In genomic region chr15:78475604-78476031, GRCm38 (mm10) we compare ENCODE assay signal across 14 mouse cellular contexts. TPM values are rescaled to one million over a fixed set of nuclear protein-coding genes. Genes with fewer than 3 reads are reported as not detected.
DNase-seq lines count a peak whose midpoint lies in the region; ATAC-seq and TF ChIP-seq lines count a peak whose summit lies in the region.
"Had no signal": no experiment of that assay in that cellular context is flagged by ENCODE, and none has a peak within 500 bp of the region (broad histone marks: within the 10 kb centered on the region; RNA-seq: fewer than 3 reads in every experiment).

No protein-coding gene starts in this region.

- no peak for TF ChIP-seq EP300 in lung, postnatal 0 days (IDR thresholded peaks at IDR 0.05)

- no peaks in the 10 kb centered on the region for H3K9me3 ChIP-seq in lung, postnatal 0 days (ENCODE audit: low read length)
- H3K9me3 ChIP-seq: forebrain, embryonic 13.5 days; hindbrain, embryonic 15.5 days had no signal

- H3K4me3 ChIP-seq in lung, postnatal 0 days (ENCODE audit: low read depth, low read length): no peak overlapping the region
- no peak overlapping the region for H3K4me3 ChIP-seq in lung, adult 2 months (replicated peaks; ENCODE audit: extremely low read depth, low read depth, low read length)
- H3K4me3 ChIP-seq: forebrain, embryonic 13.5 days; gastrocnemius, adult 2 months; hindbrain, embryonic 15.5 days had no signal

- TF ChIP-seq POLR2A in lung, adult 2 months (IDR thresholded peaks at IDR 0.05; ENCODE audit: borderline replicate concordance, extremely low read depth, low read depth, low read length): no peak

- H3K36me3 ChIP-seq in lung, postnatal 0 days (ENCODE audit: insufficient read depth, low read length): no peaks in the 10 kb centered on the region
- H3K36me3 ChIP-seq: hindbrain, embryonic 15.5 days had no signal

- no peak for TF ChIP-seq CTCF in lung, postnatal 0 days (IDR thresholded peaks at IDR 0.05)
- TF ChIP-seq CTCF in lung, adult 2 months (IDR thresholded peaks at IDR 0.05; ENCODE audit: insufficient read depth, low read length): no peak

- 32% methylated on average over 3 of the region's 3 CpGs for WGBS in lung, postnatal 0 days
- WGBS in lung, adult 2 months: 33% methylated on average over 3 of the region's 3 CpGs

- H3K27ac ChIP-seq in lung, postnatal 0 days (ENCODE audit: low read length): no peak overlapping the region
- H3K27ac ChIP-seq: forebrain, embryonic 13.5 days; gastrocnemius, adult 2 months; hindbrain, embryonic 15.5 days; kidney, postnatal 0 days had no signal

- no peak overlapping the region for H3K4me2 ChIP-seq in lung, postnatal 0 days (replicated peaks; ENCODE audit: low read depth, low read length)
- H3K4me2 ChIP-seq: forebrain, embryonic 13.5 days; hindbrain, embryonic 15.5 days had no signal

- ATAC-seq in lung, postnatal 0 days: no peak
- no peak for ATAC-seq in erythroblast, adult 5-6 weeks (replicated peaks; ENCODE audit: low FRiP score, poor library complexity, severe bottlenecking)
- ATAC-seq: forebrain, embryonic 13.5 days; liver, postnatal 0 days had no signal

- no peaks in the 10 kb centered on the region for H3K4me1 ChIP-seq in lung, postnatal 0 days (ENCODE audit: insufficient read depth, low read depth, low read length)
- H3K4me1 ChIP-seq in lung, adult 2 months (ENCODE audit: control insufficient read depth, insufficient read depth, low read length): no peaks in the 10 kb centered on the region
- H3K4me1 ChIP-seq: forebrain, embryonic 13.5 days; hindbrain, embryonic 15.5 days had no signal

- no peak overlapping the region for H3K9ac ChIP-seq in lung, postnatal 0 days (replicated peaks; ENCODE audit: low read depth)
- H3K9ac ChIP-seq: forebrain, embryonic 13.5 days; hindbrain, embryonic 15.5 days; liver, postnatal 0 days had no signal

- no peaks in the 10 kb centered on the region for H3K27me3 ChIP-seq in lung, postnatal 0 days (replicated peaks; ENCODE audit: insufficient read depth, low read length)
- H3K27me3 ChIP-seq: hindbrain, embryonic 15.5 days had no signal

- DNase-seq in adrenal gland, postnatal 25 days: peak; percentile 22
- no peak for DNase-seq in adrenal gland, postnatal 4 days (ENCODE audit: low spot score in 2 of 2)
- peak; percentile 7 for DNase-seq in lung, postnatal 0 days (ENCODE audit: low spot score)
- DNase-seq in lung, adult 2 months: no peak
- DNase-seq in brain, adult 2 months (ENCODE audit: low read depth, low spot score): peak; percentile 59
- peak; percentile 71 for DNase-seq in thymus, postnatal 0 days (ENCODE audit: low spot score)
- no peak for DNase-seq in right cerebral cortex, postnatal 25 days
- DNase-seq: gastrocnemius, adult 2 months; liver, postnatal 0 days had no signal

RNA-seq across cellular contexts. Expression of gene Tmprss6, which starts 7.2 kb away (rescaled TPM):
- total RNA-seq in adrenal gland, postnatal 25 days (2021): 1.9 and 4.9 TPM in 2 replicates
- 10 to 100 TPM in 1 of 2 experiments, 1 to 10 TPM in 1; 1.8 to 22.4 TPM for total RNA-seq in adrenal gland, postnatal 4 days (2021)
- polyA plus RNA-seq in lung, postnatal 0 days (2015; fragmentation: Nextera tagmentation; extraction: Ambion mirVana): 0.20 and 0.23 TPM in 2 replicates
- 0.33 and 1.2 TPM in 2 replicates for polyA plus RNA-seq in lung, adult 2 months (2012; rRNA removed)
- polyA plus RNA-seq in thymus, postnatal 0 days (2015; fragmentation: Nextera tagmentation; extraction: Ambion mirVana): 0.12 and 0.39 TPM in 2 replicates
- total RNA-seq in erythroblast, adult 5-6 weeks (2015; ENCODE audit: low replicate concordance): 1.0 TPM in 1 of 2 replicates, not detected in the other
- 0.70 TPM in 1 of 2 replicates, not detected in the other for total RNA-seq in erythroblast, adult 5-6 weeks (2017; ENCODE audit: low replicate concordance)
- total RNA-seq: gastrocnemius, adult 2 months; heart, adult 8-10 months had no signal
- polyA plus RNA-seq: forebrain, embryonic 13.5 days had no signal

RNA-seq across cellular contexts. Expression of gene Il2rb, which starts 19.5 kb away (rescaled TPM):
- 0.48 and 0.58 TPM in 2 replicates for total RNA-seq in adrenal gland, postnatal 25 days (2021)
- total RNA-seq in adrenal gland, postnatal 4 days (2021): 1 to 10 TPM in 1 of 2 experiments, under 1 TPM in 1; 0.64 to 1.3 TPM
- 0.63 and 0.67 TPM in 2 replicates for polyA plus RNA-seq in lung, postnatal 0 days (2015; fragmentation: Nextera tagmentation; extraction: Ambion mirVana)
- 11.0 and 12.8 TPM in 2 replicates for polyA plus RNA-seq in lung, adult 2 months (2012; rRNA removed)
- 10.3 and 12.2 TPM in 2 replicates for polyA plus RNA-seq in thymus, postnatal 0 days (2015; fragmentation: Nextera tagmentation; extraction: Ambion mirVana)
- total RNA-seq in erythroblast, adult 5-6 weeks (2015; ENCODE audit: low replicate concordance): 0.42 and 9.0 TPM in 2 replicates
- 0.28 and 1.0 TPM in 2 replicates for total RNA-seq in erythroblast, adult 5-6 weeks (2017; ENCODE audit: low replicate concordance)
- total RNA-seq: gastrocnemius, adult 2 months had no signal
- polyA plus RNA-seq: forebrain, embryonic 13.5 days had no signal

RNA-seq across cellular contexts. Expression of gene Kctd17, which starts 47.3 kb away (rescaled TPM):
- total RNA-seq in adrenal gland, postnatal 25 days (2021): 73.5 and 84.3 TPM in 2 replicates
- 100 to 1,000 TPM; 107 to 113 TPM for total RNA-seq in adrenal gland, postnatal 4 days (2021)
- polyA plus RNA-seq in lung, postnatal 0 days (2015; fragmentation: Nextera tagmentation; extraction: Ambion mirVana): 23.4 and 27.4 TPM in 2 replicates
- 114 and 128 TPM in 2 replicates for polyA plus RNA-seq in lung, adult 2 months (2012; rRNA removed)
- 8.1 and 10.1 TPM in 2 replicates for polyA plus RNA-seq in thymus, postnatal 0 days (2015; fragmentation: Nextera tagmentation; extraction: Ambion mirVana)
- 1.0 TPM in 1 of 2 replicates, not detected in the other for total RNA-seq in erythroblast, adult 5-6 weeks (2015; ENCODE audit: low replicate concordance)
- 0.98 and 2.0 TPM in 2 replicates for total RNA-seq in erythroblast, adult 5-6 weeks (2017; ENCODE audit: low replicate concordance)

RNA-seq across cellular contexts. Expression of gene C1qtnf6, which starts 55.6 kb away (rescaled TPM):
- 48.7 and 59.4 TPM in 2 replicates for total RNA-seq in adrenal gland, postnatal 25 days (2021)
- total RNA-seq in adrenal gland, postnatal 4 days (2021): 10 to 100 TPM; 81.8 to 93.0 TPM
- 19.1 and 21.5 TPM in 2 replicates for polyA plus RNA-seq in lung, postnatal 0 days (2015; fragmentation: Nextera tagmentation; extraction: Ambion mirVana)
- polyA plus RNA-seq in lung, adult 2 months (2012; rRNA removed): 22.9 and 23.0 TPM in 2 replicates
- 6.5 and 9.1 TPM in 2 replicates for polyA plus RNA-seq in thymus, postnatal 0 days (2015; fragmentation: Nextera tagmentation; extraction: Ambion mirVana)
- total RNA-seq in erythroblast, adult 5-6 weeks (2015; ENCODE audit: low replicate concordance): not detected in 2 replicates
- total RNA-seq in erythroblast, adult 5-6 weeks (2017; ENCODE audit: low replicate concordance): 0.28 and 0.43 TPM in 2 replicates

Comparison
In these comparisons a context has a peak if more than half of its experiments do, and no peak if none do; other contexts are left out.
1. DNase-seq: peak in adrenal gland, postnatal 25 days (single experiment), lung, postnatal 0 days (single experiment), brain, adult 2 months (single experiment) and thymus, postnatal 0 days (single experiment); none in adrenal gland, postnatal 4 days (0 of 2), lung, adult 2 months (single experiment) and right cerebral cortex, postnatal 25 days (single experiment).
2. RNA of gene Kctd17, which starts 47.3 kb away (total RNA-seq): 107 to 113 TPM in adrenal gland, postnatal 4 days and 73.5 to 84.3 TPM in adrenal gland, postnatal 25 days; 0.98 to 2.0 TPM in erythroblast, adult 5-6 weeks; every median in the first group is over 10 times any median in the second.